Mouse (Mus musculus) lung, adult 2 months (tissue): ENCODE results near the gene Fam240a.

Source experiments
- CTCF ChIP-seq: fragments of 200-500 bp; IDR thresholded peaks from 2 replicates; pipeline ENCODE4 v1.5.1; 2011; ENCODE audit warnings: mild to moderate bottlenecking, low read length, control low read depth; ENCODE audit not compliant: insufficient read depth
- POLR2A ChIP-seq: fragments of 200-500 bp; IDR thresholded peaks from 2 replicates; pipeline ENCODE4 v1.6.1; 2011; ENCODE audit warnings: low read depth, mild to moderate bottlenecking, control low read depth, low read length, borderline replicate concordance; ENCODE audit errors: extremely low read depth

DNA sequence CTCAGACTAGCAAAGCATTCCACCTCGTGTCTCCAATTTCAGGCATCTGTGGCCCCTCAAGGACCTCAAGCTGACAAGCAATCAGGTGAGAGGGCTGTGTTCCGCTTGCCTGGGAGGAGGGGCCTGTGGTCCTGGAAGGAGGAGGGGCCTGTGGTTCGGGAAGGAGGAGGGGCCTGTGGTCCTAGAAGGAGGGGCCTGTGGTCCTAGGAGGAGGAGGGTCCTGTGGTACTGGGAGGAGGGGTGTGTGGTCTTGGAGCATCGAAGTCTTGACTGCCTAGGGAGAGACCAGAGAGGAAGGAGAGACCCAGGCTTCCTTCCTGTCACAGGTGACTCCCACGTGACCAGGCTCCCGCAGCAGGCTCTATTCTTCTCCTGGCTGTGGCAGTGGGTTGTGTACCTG lies 20.1 kb downstream of the Fam240a start:
- no peak for TF ChIP-seq CTCF
- no peak for TF ChIP-seq POLR2A
